Mouse (Mus musculus) layer of hippocampus, adult 11-12 months (tissue): ENCODE measurements at regions not wholly inside any gene's neighbourhood (a gene's known extent, or its start where the extent isn't known, plus 50 kb on each side); places are given as distances from the start of the nearest gene placed in this dataset.

ENCODE experiments used
- DNase-seq: peaks from one replicate; pipeline ENCODE4 v3.0.0; 2022; ENCODE audit warnings: low spot score

- no peak for DNase-seq
Observed at GRCm38 (mm10) chr12:92509494-92509893, 660.5 kb upstream of the Sel1l start.

DNA sequence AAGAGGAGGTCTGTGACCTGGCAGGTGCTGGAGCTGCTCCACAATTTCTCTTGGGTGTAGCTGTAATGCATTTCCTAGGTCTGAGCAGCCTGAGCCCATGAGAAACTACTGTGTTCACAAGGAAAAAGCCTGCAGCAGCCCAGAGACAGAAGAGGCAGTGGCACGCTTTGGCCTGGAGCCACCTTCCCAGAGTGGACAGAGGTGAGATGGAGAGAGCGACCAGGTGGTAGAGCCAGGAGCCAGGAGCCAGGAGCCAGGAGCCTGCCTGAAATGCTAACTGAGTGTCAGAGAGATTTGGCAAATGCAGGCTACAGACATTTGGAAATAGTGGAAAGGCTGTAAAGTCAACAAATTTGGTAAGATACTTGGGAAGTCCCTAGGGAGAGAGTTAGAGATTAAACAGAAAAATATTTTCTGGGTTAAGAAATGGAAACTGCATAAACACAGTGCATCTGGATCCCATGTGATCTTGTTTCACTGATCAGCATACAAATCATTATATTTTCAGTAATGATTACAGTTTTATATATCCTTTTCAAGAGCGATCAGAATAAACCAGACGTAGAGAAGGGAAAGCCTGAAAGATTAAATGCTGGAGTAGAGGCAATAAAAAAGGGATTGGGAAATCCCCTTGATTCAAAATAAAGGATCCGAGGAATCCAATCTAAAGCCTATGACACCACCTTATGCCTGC lies 660.0 kb upstream of the Sel1l start:
- no peak for DNase-seq

GRCm38 (mm10) chr12:92483984-92484383 lies 635.0 kb upstream of the Sel1l start:
- DNase-seq = no peak

DNA sequence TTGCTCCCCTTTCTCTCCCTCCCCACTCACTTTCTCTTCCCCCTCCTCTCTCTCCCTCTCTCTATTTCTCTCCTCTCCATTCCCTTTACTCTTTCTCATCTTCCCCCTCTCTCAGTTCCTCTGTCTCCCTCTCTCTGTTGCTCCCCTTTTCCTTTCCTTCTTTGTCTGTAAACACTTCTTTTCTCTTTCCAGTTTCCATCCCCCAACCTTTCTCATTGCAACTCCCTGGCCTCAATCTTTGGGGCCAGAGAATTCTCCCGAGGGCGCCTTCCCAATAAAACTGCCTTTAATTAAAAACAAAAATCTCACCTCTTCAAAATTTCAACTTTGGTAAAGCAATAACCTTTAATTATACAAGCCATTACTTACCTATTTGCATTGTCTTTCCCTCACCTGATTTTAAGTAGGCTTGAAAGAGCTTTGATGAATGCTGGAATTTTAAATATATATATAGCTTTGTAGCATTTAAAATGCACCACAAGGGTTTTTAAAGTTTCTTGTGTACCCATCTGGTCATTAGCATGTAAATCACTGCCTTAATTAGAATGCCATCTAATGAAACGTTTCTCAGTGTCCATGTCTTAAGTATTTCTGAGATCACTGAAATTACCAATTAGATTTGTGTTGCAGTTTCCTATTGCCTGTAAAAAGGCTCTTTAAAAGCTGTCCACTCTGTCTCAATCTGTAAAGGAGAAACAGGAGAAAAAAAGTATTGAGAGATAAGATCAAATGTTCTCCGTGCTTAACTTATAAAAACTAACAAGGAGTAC lies 625.5 kb upstream of the Sel1l start:
- no peak for DNase-seq

DNA sequence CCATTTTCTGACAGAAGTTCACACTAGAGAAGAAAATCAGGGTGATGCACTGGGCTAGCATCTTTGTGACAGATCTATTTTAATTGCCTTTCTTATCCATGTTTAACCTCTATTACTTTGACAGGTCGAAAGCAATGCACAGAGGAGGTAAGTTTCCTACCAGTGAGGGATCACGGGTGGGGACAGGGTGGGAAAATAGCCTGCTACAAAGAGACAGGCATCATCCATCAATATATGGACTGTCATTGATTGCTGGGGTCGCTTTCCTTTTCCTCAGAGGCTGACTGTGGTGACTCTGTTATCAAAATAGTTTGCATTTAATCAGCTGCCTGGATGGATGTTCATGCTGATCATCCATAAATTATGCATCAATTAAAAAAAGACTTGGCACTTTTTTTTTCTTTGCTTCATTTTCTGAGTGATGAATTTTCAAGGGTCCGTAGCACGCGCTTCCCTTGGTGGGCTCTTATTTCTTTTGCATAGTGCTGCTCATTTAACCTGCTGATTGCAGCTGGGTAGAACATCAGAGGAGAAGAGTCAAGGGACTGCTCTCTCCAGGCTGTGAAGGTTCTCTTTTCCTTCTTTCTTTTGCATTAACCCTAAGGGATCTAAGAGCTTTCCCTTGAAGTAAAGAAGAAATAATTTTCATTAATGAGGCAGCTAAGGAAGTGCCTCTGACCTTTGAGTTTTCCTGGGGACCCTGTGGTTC lies 602.3 kb upstream of the Sel1l start:
- DNase-seq = no peak

DNA sequence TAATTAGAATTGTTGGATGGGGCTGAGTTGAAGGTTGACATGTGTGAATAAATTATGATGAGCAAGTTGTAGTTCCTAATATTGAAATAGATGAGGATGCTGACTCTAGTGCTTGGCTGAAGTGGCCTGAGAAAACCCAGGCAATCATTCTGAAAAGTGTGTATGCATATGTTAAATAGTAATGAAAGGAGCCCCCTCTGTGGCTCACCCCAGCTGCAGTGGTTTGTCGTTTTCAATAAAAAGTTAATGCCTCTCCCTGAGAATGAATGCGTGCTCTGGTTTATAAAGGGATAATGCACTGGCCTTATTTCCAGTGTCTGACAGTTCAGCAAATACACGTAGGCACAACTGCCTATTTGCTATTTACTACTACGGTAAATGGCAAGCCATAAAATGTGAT lies 569.5 kb upstream of the Sel1l start:
- no peak for DNase-seq

GRCm38 (mm10) chr12:92405506-92405905 lies 556.5 kb upstream of the Sel1l start:
- no peak for DNase-seq

GRCm38 (mm10) chr12:92400987-92401386 lies 552.0 kb upstream of the Sel1l start:
- no peak for DNase-seq

DNA sequence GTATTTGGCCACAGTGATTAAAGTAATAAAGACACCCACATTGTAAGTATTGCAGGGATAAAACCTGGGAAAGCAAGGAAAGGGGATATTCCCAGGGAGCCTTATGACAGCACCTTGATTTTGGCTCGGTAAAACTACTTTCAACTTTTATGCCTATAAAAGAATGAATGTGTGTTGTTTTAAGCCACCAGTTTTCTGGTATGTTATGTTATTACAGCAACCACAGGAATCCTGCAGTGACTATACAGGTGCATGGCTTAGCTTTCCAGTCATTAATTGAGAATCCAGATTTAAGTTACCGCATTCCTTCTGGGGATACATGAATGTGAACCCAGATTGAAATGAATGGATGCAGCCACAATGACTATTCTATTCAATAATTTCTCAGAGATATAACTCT lies 537.2 kb upstream of the Sel1l start:
- no peak for DNase-seq

GRCm38 (mm10) chr12:92384266-92384937 lies 535.4 kb upstream of the Sel1l start:
- no peak for DNase-seq

- no peak for DNase-seq
Observed at GRCm38 (mm10) chr12:92379130-92379529, 530.2 kb upstream of the Sel1l start.

DNA sequence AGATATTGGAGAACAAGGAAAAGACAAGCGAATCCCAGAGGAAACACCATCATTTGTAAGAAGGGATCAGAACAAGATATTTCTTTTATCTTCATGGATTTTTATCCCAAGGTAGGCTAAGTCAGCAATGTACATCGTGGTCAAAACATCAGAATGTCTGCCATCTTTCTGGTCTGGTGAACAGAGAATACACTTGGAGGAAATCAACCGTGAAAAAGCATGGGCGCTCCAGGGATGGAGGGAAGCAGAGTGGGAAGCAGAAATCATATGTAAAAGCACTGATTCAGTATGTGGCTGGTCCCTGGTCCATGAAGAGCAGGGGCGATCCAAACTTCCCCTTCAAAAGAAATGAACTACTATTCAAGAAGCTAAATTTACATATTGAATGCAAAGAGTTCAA lies 517.0 kb upstream of the Sel1l start:
- no peak for DNase-seq

GRCm38 (mm10) chr12:92353386-92354257 lies 504.7 kb upstream of the Sel1l start:
- DNase-seq = no peak

- no peak for DNase-seq
Observed at GRCm38 (mm10) chr12:92318241-92318640, 469.3 kb upstream of the Sel1l start.

DNA sequence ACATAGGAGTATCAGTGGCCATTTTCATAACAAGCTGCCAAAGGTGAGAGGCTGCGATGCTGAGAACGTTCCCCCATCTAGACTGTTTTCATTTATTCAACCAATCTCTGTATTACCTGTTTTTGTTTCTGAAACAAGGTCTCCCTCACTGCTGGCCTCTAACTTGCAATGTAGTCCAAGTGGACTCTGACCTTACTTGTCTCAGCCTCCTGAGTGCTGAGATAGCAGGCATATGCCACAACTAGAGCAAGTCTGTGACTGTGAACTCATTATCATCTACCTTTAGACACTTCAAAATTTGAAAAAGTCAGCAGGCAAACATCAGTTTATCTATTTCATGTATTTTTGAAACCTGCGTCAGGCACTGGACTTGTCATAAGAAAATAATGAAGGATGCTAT lies 468.7 kb upstream of the Sel1l start:
- no peak for DNase-seq

DNA sequence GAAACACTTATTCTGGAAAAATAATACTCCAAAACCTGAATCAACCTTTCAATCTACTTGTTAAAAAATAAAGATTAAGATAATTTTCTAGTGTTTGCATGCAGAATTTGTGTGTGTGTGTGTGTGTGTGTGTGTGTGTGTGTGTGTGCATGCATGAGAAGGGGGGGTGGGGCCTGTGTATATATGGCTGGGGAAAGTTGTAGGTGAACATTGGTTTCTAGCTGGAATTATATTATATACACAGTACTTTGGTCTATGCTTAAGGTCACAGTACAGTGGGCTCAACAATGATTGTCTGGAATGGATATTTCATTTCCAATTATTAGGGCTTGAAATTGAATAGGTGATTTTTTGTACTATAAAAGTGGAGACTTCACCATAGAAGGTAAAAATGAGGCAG lies 467.3 kb upstream of the Sel1l start:
- DNase-seq = no peak

DNA sequence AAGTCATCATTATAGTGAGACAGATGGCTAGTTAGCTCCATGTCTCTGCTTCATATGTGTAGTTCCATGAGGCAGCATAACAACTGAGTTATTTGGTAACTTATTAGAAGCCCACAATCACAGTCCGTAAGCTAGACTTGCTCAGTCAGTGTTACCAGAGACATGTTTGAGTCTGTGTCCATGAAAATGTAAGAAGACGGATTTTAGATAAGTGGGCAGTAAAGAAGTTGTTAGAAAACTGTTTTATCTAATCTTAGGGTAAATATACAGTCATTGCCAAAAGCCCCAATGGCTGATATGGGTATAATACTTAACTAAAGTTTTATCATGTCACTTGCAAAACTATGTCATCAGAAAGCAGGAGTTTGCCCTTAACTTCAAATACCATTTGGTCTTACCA lies 466.9 kb upstream of the Sel1l start:
- no peak for DNase-seq

DNA sequence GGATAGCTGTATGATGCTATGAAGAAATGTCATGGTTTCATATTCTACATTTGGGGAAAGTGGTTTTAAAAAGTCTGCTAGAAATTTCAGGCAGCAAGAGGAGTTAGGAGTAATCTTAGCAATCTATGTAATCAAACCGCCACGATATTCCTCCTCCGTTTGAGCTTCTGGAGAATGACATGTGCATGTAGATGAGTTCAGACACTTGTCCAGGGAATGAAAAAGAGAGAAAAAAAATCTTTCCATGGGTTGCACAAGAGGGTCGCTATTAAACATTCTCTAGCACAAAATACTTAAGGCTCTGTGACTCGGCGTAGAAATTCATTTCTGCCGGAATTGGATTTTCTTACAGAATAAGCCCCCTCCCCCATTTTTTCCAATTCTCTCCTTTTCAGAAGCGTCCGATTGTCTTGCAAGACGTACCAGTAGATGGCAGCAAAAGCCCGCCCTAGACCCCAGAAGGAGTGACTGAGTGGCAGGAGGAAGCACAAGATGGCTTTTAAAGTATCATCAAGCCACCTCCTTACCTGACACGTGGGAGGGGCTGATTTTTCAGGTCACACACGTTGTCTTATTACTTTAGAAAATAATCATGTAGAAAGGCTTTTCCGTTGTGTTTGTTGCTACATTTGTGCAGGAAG lies 454.1 kb upstream of the Sel1l start:
- DNase-seq = peak; percentile 60

DNA sequence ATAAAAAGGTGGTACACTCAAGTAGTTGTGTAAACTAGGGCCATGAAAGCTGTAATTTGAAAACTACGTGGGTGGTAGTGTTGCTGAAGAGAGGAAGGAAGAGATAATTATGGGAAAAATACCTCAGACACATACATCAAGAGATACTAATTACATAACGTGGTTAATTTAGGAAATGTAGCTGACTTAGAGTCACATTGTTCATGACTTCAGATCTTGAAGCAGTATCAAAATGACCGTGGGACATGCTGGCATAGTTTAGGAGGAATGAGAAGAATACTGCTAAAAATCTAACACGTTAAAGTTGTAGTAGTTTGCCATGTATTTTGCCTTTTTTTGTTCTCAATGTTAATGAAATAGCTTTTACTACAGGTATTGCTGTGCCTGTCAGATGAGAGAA lies 445.9 kb upstream of the Sel1l start:
- no peak for DNase-seq

- no peak for DNase-seq
Observed at GRCm38 (mm10) chr12:92293341-92293720, 444.4 kb upstream of the Sel1l start.
